Mouse (Mus musculus): ENCODE data around the gene 1810030O07Rik.
"Not testable (repeated sequence)": the region's sequence is repeated elsewhere in the genome, so short reads cannot be mapped to it uniquely, and the experiment has no call there.

Gene 1810030O07Rik

DNA sequence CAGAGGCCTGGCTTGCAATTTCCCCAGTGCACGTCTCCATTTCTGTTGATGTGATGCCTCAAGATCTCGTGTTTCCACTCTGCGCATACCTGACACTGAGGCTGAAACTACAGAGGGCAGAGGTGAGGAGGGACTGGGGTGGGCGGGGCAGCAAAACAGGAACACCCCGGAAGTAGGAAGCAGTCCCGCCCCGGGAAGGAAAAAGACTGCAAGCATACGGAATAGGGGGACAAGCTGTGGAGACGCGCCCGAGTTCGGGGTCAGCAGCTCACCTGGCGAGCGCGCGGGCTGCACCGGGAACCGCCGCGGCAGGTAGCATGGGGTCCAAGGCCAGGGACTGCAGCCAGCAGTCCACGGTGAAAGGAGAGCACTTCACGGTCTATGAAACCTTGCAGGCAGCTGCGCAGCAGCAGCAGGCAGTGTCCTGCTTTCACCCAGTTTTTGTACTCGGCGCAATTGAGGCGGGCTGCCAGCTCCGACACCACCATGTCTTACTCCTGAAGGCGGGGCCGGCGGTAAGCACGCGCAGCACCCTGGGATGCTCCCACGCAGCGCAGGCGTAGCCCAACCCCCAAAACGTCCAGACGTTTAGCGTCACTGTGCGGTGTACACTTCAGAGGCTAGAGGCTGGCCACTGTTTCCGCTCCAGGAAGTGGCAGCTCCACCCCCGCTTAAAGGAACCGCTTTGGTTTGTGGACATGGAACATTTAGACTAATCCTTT is at the start of gene 1810030O07Rik:
1810030O07Rik (minus strand) TSS at position 615 of the 722 bp plus-strand sequence.
- DNase-seq (ENCODE audit: low spot score) = peak; percentile 83

DNA sequence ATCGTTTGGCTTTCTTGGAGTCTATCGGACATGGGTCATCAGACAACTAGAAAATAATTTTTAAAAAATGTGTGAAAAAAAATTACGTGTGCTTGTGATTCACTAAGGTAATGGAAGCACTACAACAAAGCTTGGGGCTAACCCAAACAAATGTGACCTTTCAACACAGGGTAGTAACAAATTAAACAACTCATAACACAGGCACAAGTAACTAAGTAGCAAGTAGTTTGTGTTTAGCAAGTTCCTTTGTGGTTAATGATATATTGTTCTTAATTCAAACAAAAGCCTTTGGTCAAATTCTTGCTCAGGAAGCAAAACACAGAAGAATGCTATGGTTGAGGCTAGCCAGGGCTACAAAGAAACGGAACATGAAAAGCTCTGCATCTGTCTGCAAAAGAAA is 42.6 kb upstream of the 1810030O07Rik start:
- no peak for DNase-seq (ENCODE audit: low spot score)

GRCm38 (mm10) chrX:12713796-12714195 is 40.3 kb upstream of the 1810030O07Rik start:
- no peak for DNase-seq (ENCODE audit: low spot score)

DNA sequence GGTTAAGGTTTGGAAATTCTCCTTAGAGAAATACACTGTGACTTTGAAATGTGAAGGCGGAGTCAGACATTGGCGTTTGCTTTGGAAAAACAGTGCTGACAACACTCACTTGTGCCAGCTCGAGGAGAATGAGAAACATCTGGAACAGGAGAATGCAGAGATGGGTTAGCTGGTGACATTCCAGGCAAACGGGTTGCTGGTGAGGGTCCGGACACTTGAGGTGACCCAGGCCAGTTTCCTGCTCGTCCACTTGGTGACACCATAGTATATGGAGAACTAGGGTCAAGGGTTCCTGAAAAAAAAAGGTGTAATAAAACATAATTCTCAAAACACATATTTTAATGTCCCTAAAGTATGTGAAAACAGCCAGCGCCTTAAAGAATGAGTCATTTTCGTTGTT is 13.4 kb upstream of the 1810030O07Rik start:
- no peak for DNase-seq (ENCODE audit: low spot score)

- no peak for DNase-seq (ENCODE audit: low spot score)
Measured at GRCm38 (mm10) chrX:12686071-12686470, 12.6 kb upstream of the 1810030O07Rik start.

DNA sequence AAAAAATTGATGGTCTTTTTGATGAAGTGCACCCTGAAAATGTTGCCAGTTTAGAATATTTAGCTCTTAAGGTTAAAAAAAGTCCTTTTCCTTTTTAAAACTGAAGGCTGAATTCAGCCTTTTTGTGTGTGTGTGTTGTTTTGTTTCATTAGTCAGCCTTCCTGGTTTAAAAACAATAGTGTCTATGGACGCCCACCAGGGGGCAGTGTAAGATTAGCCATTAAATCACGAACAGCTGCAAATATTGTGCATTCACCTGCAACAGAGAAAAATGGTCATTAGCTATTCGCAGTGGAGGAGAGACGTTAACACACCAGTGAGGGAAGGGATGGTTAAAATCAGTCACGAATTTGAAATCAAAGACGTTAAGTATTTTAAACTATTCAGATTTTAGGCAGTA is 3.9 kb upstream of the 1810030O07Rik start:
- DNase-seq (ENCODE audit: low spot score) = peak; percentile 84

DNA sequence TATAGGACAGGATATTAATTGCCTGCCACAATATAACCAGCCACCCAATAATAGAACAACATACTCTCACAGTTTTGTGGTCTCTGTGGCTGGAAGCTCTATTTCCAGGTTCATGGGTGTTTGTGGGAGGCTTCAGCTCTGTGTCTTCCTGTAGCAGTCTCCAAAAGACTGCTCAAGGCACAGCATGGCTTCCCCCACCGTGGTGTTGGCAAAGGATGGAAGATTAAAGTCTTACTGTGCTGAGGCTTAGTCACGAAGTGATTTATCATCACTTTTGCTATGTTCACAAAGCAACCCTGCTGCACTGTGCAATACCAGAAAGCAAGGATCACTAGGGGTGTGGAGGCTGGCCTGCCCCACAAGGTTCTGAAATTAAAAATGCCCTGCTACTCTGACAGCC is 19.6 kb downstream of the 1810030O07Rik start:
- no peak for DNase-seq (ENCODE audit: low spot score)

- DNase-seq (ENCODE audit: low spot score) = no peak
Measured at GRCm38 (mm10) chrX:12651906-12652305, 21.6 kb downstream of the 1810030O07Rik start.

DNA sequence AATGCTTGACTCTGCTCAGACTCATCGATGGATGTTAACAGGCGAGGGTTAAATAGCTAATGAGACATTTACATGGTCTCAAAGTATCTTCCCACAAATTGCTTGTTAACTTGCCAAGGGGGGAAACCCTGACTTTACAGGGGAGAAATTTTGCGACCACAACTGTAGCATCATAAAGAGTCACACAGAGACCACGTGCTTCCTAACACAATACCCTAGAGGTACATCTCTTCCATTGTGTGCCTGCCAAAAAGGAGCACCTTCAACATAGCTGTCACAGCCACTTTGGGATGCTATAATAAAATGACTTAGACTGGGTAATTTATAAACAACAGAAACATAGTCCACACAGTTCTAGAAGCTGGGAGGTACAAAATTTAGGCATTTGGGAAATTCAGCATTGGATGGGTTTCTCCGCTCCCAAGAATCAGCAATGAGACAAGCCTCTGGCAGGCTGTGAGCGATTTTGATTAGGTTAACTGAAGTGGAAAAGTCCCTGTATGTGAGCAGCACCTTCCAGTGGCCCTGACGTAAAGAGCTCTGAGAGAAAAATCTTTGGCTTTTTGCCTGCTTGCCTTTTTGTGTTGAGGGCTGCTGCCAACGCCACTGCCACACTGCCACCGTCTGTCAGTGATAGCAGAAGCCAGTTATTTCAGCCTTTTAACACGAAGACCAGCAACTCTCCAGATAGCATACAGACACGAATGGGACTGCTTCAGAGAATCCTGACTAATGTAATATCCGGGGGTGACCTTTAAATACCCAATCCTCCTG is 27.8 kb downstream of the 1810030O07Rik start:
- peak; percentile 3 for DNase-seq (ENCODE audit: low spot score)

GRCm38 (mm10) chrX:12644976-12645375 is 28.5 kb downstream of the 1810030O07Rik start:
- no peak for DNase-seq (ENCODE audit: low spot score)

DNA sequence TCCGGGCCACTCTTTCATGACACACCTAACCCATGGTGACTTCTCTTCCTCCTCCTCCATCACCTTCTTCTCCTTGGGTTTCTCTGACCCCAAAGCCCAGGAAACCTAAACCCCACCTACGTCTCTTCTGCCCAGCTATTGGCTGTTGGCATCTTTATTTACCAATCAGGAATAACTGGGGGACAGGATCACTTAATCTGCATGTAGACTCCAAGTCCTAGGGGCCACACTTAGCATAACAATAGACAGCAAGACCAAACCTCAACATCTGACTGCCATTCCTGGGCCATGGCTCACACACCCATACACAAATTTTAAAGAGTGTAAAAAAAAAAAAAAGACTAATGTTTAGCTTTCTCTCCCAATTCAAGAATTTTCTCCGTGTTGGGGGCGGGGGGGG is 48.3 kb downstream of the 1810030O07Rik start:
- DNase-seq (ENCODE audit: low spot score) = no peak

GRCm38 (mm10) chrX:12612360-12612759 is 61.1 kb downstream of the 1810030O07Rik start:
- DNase-seq (ENCODE audit: low spot score) = not testable (repeated sequence)

GRCm38 (mm10) chrX:12611211-12611610 is 62.3 kb downstream of the 1810030O07Rik start:
- no peak for DNase-seq (ENCODE audit: low spot score)

DNA sequence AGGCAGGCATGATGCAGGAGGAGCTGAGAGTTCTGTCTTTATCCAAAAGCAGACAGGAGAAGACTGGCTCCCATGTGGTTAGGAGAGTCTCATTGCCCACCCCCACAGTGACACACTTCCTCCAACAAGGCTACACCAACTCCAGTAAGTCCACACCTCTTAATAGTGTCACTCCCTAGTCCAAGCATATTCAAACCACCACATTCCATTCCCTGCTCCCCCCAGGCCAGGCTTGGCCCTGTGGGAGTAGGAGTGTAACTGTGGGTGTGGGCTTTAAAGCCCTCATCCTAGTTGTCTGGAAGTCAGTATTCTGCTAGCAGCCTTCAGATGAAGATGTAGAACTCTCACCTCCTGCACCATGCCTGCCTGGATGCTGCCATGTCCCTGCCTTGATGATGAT is 62.9 kb downstream of the 1810030O07Rik start:
- DNase-seq (ENCODE audit: low spot score) = not testable (repeated sequence)

All from retina, embryonic 14.5 days (tissue).